In genomic region chr13:21259677-21260113, GRCm38 (mm10) we compare ENCODE assay signal across 8 mouse cellular contexts. TPM values are rescaled to one million over a fixed set of nuclear protein-coding genes. Genes with fewer than 3 reads are reported as not detected.
DNase-seq lines count a peak whose midpoint lies in the region; ATAC-seq and TF ChIP-seq lines count a peak whose summit lies in the region.

No protein-coding gene starts in this region.

- H3K4me3 ChIP-seq in lung, embryonic 16.5 days (ENCODE audit: low read length) = peak overlapping the region; percentile 40
- no peak overlapping the region for H3K4me3 ChIP-seq in lung, adult 2 months (replicated peaks; ENCODE audit: extremely low read depth, low read depth, low read length)
- peak overlapping the region; percentile 46 for H3K4me3 ChIP-seq in forebrain, embryonic 16.5 days (replicated peaks; ENCODE audit: low read length)
- H3K4me3 ChIP-seq in midbrain, embryonic 11.5 days (ENCODE audit: low read depth, low read length) = peak overlapping the region; percentile 44

- H3K4me2 ChIP-seq in lung, embryonic 16.5 days (ENCODE audit: low read depth, low read length) = peak overlapping the region; percentile 54
- H3K4me2 ChIP-seq in forebrain, embryonic 16.5 days (ENCODE audit: low read length) = peak overlapping the region; percentile 64
- peak overlapping the region; percentile 50 for H3K4me2 ChIP-seq in midbrain, embryonic 11.5 days

- no peaks in the 10 kb centered on the region for H3K9me3 ChIP-seq in lung, embryonic 16.5 days (ENCODE audit: control insufficient read depth, low read length)
- H3K9me3 ChIP-seq in forebrain, embryonic 16.5 days (ENCODE audit: control insufficient read depth, low read length) = no peaks in the 10 kb centered on the region
- no peaks in the 10 kb centered on the region for H3K9me3 ChIP-seq in midbrain, embryonic 11.5 days (ENCODE audit: control insufficient read depth, low read length)

- no peak for TF ChIP-seq POLR2A in lung, adult 2 months (IDR thresholded peaks at IDR 0.05; ENCODE audit: borderline replicate concordance, extremely low read depth, low read depth, low read length)

- ATAC-seq in lung, embryonic 16.5 days (ENCODE audit: low read depth) = no peak
- peak; percentile 95 for ATAC-seq in forebrain, embryonic 16.5 days
- ATAC-seq in midbrain, embryonic 11.5 days (ENCODE audit: low FRiP score) = peak; percentile 91

- no peak for DNase-seq in lung, adult 2 months
- DNase-seq in cerebellum, adult 11-12 months = peak; percentile 49
- DNase-seq in layer of hippocampus, adult 8-10 months (ENCODE audit: low spot score in 2 of 2) = peak; percentile 25 to 56
- peak; percentile 99 for DNase-seq in midbrain, embryonic 11.5 days (ENCODE audit: low spot score, missing footprints)
- no peak for DNase-seq in natural killer cell, adult 2 months (ENCODE audit: low spot score in 2 of 2)
- no peak for DNase-seq in testis, postnatal 10 days (ENCODE audit: low spot score)

- H3K4me1 ChIP-seq in lung, embryonic 16.5 days (replicated peaks; ENCODE audit: control insufficient read depth, insufficient read depth, low read length) = peaks cover 13% of the 10 kb centered on the region; the same call in 1 of the 2 replicates
- H3K4me1 ChIP-seq in lung, adult 2 months (ENCODE audit: control insufficient read depth, insufficient read depth, low read length) = no peaks in the 10 kb centered on the region; the same call in 1 of the 2 replicates
- peaks cover 12% of the 10 kb centered on the region for H3K4me1 ChIP-seq in forebrain, embryonic 16.5 days (replicated peaks; ENCODE audit: control insufficient read depth, insufficient read depth, low read length)
- H3K4me1 ChIP-seq in midbrain, embryonic 11.5 days (ENCODE audit: control insufficient read depth, insufficient read depth, low read length) = peaks cover 3% of the 10 kb centered on the region; the same call in 1 of the 2 replicates

- under 1% methylated on average over 18 of the region's 18 CpGs for WGBS in lung, embryonic 16.5 days
- 4% methylated on average over 18 of the region's 18 CpGs for WGBS in lung, adult 2 months
- under 1% methylated on average over 18 of the region's 18 CpGs for WGBS in forebrain, embryonic 16.5 days
- WGBS in midbrain, embryonic 11.5 days = under 1% methylated on average over 18 of the region's 18 CpGs

- no peaks in the 10 kb centered on the region for H3K27me3 ChIP-seq in lung, embryonic 16.5 days (ENCODE audit: control insufficient read depth, insufficient read depth, low read depth, low read length)
- H3K27me3 ChIP-seq in forebrain, embryonic 16.5 days (replicated peaks; ENCODE audit: control insufficient read depth, insufficient read depth, low read length) = peaks cover 10% of the 10 kb centered on the region; the same call in 1 of the 2 replicates
- H3K27me3 ChIP-seq in midbrain, embryonic 11.5 days (ENCODE audit: control insufficient read depth, insufficient read depth, low read length) = no peaks in the 10 kb centered on the region

- H3K36me3 ChIP-seq in lung, embryonic 16.5 days (ENCODE audit: control insufficient read depth, insufficient read depth, low read length) = no peaks in the 10 kb centered on the region
- H3K36me3 ChIP-seq in forebrain, embryonic 16.5 days (ENCODE audit: control insufficient read depth, insufficient read depth) = no peaks in the 10 kb centered on the region
- no peaks in the 10 kb centered on the region for H3K36me3 ChIP-seq in midbrain, embryonic 11.5 days (ENCODE audit: control insufficient read depth, insufficient read depth, low read length)

- no peak overlapping the region for H3K9ac ChIP-seq in lung, embryonic 16.5 days (ENCODE audit: low read length)
- peak overlapping the region; percentile 62 for H3K9ac ChIP-seq in forebrain, embryonic 16.5 days (replicated peaks; ENCODE audit: low read depth, low read length)
- H3K9ac ChIP-seq in midbrain, embryonic 11.5 days (ENCODE audit: low read length) = peak overlapping the region; percentile 55

- no peak for TF ChIP-seq CTCF in lung, adult 2 months (IDR thresholded peaks at IDR 0.05; ENCODE audit: insufficient read depth, low read length)

- no peak overlapping the region for H3K27ac ChIP-seq in lung, embryonic 16.5 days (ENCODE audit: low read length)
- H3K27ac ChIP-seq in forebrain, embryonic 16.5 days (ENCODE audit: low read length) = peak overlapping the region; percentile 42; the same call in 1 of the 2 replicates
- H3K27ac ChIP-seq in midbrain, embryonic 11.5 days (ENCODE audit: low read depth, low read length) = no peak overlapping the region

RNA-seq across cellular contexts. Expression of gene Gpx5, which starts 32.8 kb away (rescaled TPM):
- polyA plus RNA-seq in lung, embryonic 16.5 days (2015; fragmentation: Nextera tagmentation; extraction: Ambion mirVana) = not detected in 2 replicates
- not detected in 2 replicates for polyA plus RNA-seq in lung, adult 2 months (2012; rRNA removed)
- not detected in 2 replicates for polyA plus RNA-seq in forebrain, embryonic 16.5 days (2015; fragmentation: Nextera tagmentation; extraction: Ambion mirVana)
- not detected for total RNA-seq in layer of hippocampus, adult 8-10 months (2022)
- not detected in 2 replicates for polyA plus RNA-seq in midbrain, embryonic 11.5 days (2014; fragmentation: Nextera tagmentation; extraction: Ambion mirVana)

RNA-seq across cellular contexts. Expression of gene Gpx6, which starts 52.2 kb away (rescaled TPM):
- polyA plus RNA-seq in lung, embryonic 16.5 days (2015; fragmentation: Nextera tagmentation; extraction: Ambion mirVana) = not detected in 2 replicates
- polyA plus RNA-seq in lung, adult 2 months (2012; rRNA removed) = not detected in 2 replicates
- polyA plus RNA-seq in forebrain, embryonic 16.5 days (2015; fragmentation: Nextera tagmentation; extraction: Ambion mirVana) = not detected in 2 replicates
- not detected for total RNA-seq in layer of hippocampus, adult 8-10 months (2022)
- not detected in 2 replicates for polyA plus RNA-seq in midbrain, embryonic 11.5 days (2014; fragmentation: Nextera tagmentation; extraction: Ambion mirVana)

Comparison
In these comparisons a context has a peak if more than half of its experiments do, and no peak if none do; other contexts are left out.
1. DNase-seq: peak in cerebellum, adult 11-12 months (single experiment), layer of hippocampus, adult 8-10 months (2 of 2) and midbrain, embryonic 11.5 days (single experiment); none in lung, adult 2 months (single experiment), natural killer cell, adult 2 months (0 of 2) and testis, postnatal 10 days (single experiment).
2. Peak in every context shown above with its lines, with median percentiles within 50 percentile points of each other: H3K4me2 ChIP-seq.